Mouse (Mus musculus) forebrain, embryonic 13.5 days (tissue): ENCODE measurements around the gene Lst1. TPM values are rescaled to one million over a fixed set of nuclear protein-coding genes. Genes with fewer than 3 reads are reported as not detected.

Experiments
- ATAC-seq: fragments of 200-750 bp; cut with Nextera tagmentation; 2 replicates; pipeline ENCODE4 v1.8.0; 2017
- H3K27ac ChIP-seq: fragments of 300-500 bp; sonication (generic); 2 replicates; pipeline ENCODE4 v1.5.1; 2015; ENCODE audit warnings: inconsistent platforms, mild to moderate bottlenecking, moderate library complexity
- H3K27me3 ChIP-seq: fragments of 300-500 bp; sonication (generic); 2 replicates; pipeline ENCODE4 v1.6.1; 2015; ENCODE audit warnings: mild to moderate bottlenecking, inconsistent platforms
- H3K36me3 ChIP-seq: fragments of 300-500 bp; sonication (generic); 2 replicates; pipeline ENCODE4 v1.6.1; 2015; ENCODE audit warnings: mild to moderate bottlenecking, inconsistent platforms; ENCODE audit not compliant: poor library complexity, severe bottlenecking
- H3K4me1 ChIP-seq: fragments of 300-500 bp; sonication (generic); 2 replicates; pipeline ENCODE4 v1.6.1; 2015; ENCODE audit warnings: inconsistent platforms
- H3K4me2 ChIP-seq: fragments of 300-500 bp; sonication (generic); 2 replicates; pipeline ENCODE4 v1.6.1; 2015; ENCODE audit warnings: inconsistent platforms, mild to moderate bottlenecking, moderate library complexity
- H3K4me3 ChIP-seq: fragments of 300-500 bp; sonication (generic); 2 replicates; pipeline ENCODE4 v1.5.1; 2015; ENCODE audit warnings: mild to moderate bottlenecking, inconsistent platforms
- H3K9ac ChIP-seq: fragments of 300-500 bp; sonication (generic); 2 replicates; pipeline ENCODE4 v1.6.1; 2015; ENCODE audit warnings: mild to moderate bottlenecking, inconsistent platforms
- H3K9me3 ChIP-seq: fragments of 300-500 bp; sonication (generic); replicated peaks from 2 replicates; pipeline ENCODE4 v1.6.1; 2016; ENCODE audit warnings: inconsistent platforms
- WGBS: fragments of 180-500 bp; shearing (Covaris S2); methylation state at CpG from one replicate; pipeline ENCODE4 v1.1.7; 2015; 5-methylcytosine and 5-hydroxymethylcytosine counted together
- polyA plus RNA-seq: library from polyadenylated mRNA; unstranded; fragments of >200 nt; fragmentation: Nextera tagmentation; extraction: Ambion mirVana; gene quantifications from 2 replicates; pipeline ENCODE4 v1.2.1, GENCODE M21; 2015

The Lst1 gene
- polyA plus RNA-seq, 1 experiment from 2014 or later = 3.5 TPM

DNA sequence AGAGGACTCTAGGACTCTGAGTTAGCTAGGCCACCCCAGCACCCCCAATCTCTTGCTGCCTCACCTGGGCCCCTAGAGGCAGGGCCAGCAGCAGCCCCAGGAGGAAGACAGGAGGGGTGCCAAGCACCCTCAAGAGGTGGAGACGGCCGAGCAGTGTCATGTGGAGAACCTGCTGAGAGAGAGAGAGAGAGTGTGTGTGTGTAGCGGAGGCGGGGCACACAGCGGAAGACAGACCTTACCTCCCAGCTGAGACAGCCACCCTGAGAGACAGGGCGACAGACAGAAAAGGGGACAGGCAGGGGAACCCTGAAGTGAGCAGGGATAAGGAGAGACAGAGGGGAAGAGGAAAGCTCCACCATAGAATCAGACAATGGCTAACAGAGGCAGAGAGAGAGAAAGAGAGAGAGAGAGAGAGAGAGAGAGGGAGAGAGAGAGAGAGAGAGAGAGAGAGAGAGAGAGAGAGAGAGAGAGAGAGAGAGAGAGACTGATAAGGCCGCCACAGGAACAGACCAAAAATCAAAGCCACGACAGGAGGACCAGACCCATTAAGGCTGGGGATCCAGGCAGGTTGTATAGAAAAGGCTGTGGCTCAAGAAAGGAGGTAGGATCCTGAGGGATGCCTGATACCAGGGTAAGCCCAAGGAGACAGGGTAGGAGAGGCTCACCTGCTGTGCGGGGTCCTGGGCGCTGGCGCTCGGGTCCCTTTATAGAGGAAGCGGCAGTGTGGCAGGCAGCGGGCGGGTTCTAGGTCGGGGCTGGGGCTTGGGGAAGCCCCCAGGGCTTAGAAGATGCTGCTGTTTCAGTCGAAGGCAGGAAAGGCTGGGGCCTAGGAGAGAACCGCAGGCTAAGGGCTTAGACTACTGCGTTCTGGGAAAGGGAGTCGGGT is 16.5 kb upstream of the Lst1 start, which contains the start of gene Lta:
Gene Lta (minus strand): TSS at position 858 of the 886 bp plus-strand sequence.
- no peak for ATAC-seq
- H3K4me1 ChIP-seq = no peaks in the 10 kb centered on the region
- H3K4me2 ChIP-seq = no peak within 1 kb of the TSS
- no peaks in the 10 kb centered on the region for H3K9me3 ChIP-seq
- peaks cover 44% of the 10 kb centered on the region for H3K27me3 ChIP-seq
- H3K4me3 ChIP-seq = no peak within 1 kb of the TSS
- H3K9ac ChIP-seq = no peak within 1 kb of the TSS
- WGBS = 21% methylated on average over 19 of the region's 20 CpGs
- no peaks in the 10 kb centered on the region for H3K36me3 ChIP-seq
- H3K27ac ChIP-seq = no peak within 1 kb of the TSS

DNA sequence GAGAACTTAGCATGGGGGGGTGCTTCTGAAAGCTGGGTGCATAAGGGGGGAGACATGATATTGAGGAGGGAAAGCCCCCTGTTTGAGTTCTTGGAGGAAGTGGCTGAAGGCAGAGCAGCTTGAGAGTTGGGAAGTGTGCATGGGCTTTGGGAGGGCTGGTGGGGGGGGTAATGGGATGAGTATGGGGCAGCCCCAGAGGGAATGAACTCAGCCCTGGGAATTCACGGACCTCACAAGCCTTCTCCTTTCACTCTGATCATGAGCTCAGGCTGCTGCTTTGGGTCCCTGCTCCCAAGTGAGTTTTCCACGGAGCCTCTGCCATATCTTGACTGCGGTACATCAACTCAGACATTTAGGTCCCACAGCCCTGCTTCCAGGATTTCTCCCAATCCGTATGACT is 14.2 kb upstream of the Lst1 start:
- Histone ChIP-seq H3K27me3 (peaks cover 55% of the 10 kb centered on the region), H3K4me2 (no peak overlapping the region), H3K4me3 (no peak overlapping the region), H3K36me3 (no peaks in the 10 kb centered on the region), H3K27ac (no peak overlapping the region), H3K4me1 (no peaks in the 10 kb centered on the region), H3K9me3 (no peaks in the 10 kb centered on the region), H3K9ac (no peak overlapping the region)
- no peak for ATAC-seq
- 89% methylated on average over 4 of the region's 4 CpGs for WGBS

DNA sequence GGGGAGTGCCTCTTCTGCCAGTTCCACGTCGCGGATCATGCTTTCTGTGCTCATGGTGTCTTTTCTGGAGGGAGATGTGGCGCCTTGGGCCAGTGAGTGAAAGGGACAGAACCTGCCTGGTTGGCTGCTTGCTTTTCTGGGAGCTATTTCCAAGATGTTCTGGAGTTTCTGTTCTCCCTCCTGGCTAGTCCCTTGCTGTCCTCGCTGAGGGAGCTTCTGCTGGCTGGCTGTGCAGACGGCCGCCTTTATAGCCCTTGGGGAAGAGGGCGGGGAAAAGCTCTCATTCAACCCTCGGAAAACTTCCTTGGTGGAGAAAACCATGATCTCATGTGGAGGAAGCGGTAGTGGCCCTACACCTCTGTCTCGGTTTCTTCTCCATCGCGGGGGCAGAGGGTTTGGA is 13.5 kb upstream of the Lst1 start, which contains the start of gene Tnf:
Gene Tnf (minus strand): TSS at position 221 of the 400 bp plus-strand sequence.
- WGBS = 52% methylated on average over 13 of the region's 13 CpGs
- H3K27me3 ChIP-seq = peaks cover 61% of the 10 kb centered on the region

DNA sequence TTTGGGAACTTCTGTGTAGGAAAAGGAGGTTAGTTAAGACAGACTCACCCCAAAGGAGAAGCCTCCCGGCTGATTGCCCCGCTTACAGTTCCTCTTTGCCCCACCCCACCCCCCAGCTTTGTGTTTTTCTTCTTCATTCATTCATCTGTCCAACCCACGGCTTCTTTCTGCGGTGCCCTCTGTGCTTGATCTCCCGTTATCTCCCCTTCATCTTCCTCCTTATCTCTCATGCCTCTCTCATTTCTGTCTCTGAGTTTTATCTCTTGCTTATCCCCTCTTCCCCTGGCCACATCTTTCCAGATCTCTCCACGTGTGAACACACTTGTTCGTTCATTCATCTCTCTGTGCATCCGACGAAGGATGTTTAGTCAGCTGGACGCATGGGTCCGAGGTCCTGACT is 12.9 kb upstream of the Lst1 start:
- no peak for ATAC-seq
- H3K9ac ChIP-seq = no peak overlapping the region
- H3K9me3 ChIP-seq = no peaks in the 10 kb centered on the region
- no peak overlapping the region for H3K4me2 ChIP-seq
- peaks cover 67% of the 10 kb centered on the region for H3K27me3 ChIP-seq
- no peaks in the 10 kb centered on the region for H3K36me3 ChIP-seq
- H3K4me3 ChIP-seq = no peak overlapping the region
- H3K4me1 ChIP-seq = peaks cover 2% of the 10 kb centered on the region
- WGBS = 83% methylated on average over 11 of the region's 11 CpGs
- H3K27ac ChIP-seq = no peak overlapping the region

More for the DNA sequence above, 13.5 kb upstream of the Lst1 start, which contains the start of gene Tnf:
- H3K27ac ChIP-seq = no peak within 1 kb of the TSS
- H3K36me3 ChIP-seq = no peaks in the 10 kb centered on the region
- H3K4me2 ChIP-seq = no peak within 1 kb of the TSS
- no peak for ATAC-seq
- H3K9ac ChIP-seq = no peak within 1 kb of the TSS
- no peaks in the 10 kb centered on the region for H3K4me1 ChIP-seq
- H3K4me3 ChIP-seq = no peak within 1 kb of the TSS
- H3K9me3 ChIP-seq = no peaks in the 10 kb centered on the region

DNA sequence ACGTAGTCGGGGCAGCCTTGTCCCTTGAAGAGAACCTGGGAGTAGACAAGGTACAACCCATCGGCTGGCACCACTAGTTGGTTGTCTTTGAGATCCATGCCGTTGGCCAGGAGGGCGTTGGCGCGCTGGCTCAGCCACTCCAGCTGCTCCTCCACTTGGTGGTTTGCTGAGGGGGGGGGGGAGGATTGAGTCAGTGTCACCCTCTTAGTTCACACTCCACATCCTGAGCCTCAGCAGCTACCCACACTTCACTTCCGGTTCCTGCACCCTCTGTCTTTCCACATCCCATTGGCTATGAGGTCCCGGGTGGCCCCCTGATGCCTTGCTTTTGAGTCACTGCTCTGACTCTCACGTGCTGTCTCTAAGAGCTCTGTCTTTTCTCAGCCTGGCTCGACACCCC is 12.2 kb upstream of the Lst1 start:
- Histone ChIP-seq H3K36me3 (no peaks in the 10 kb centered on the region), H3K4me3 (no peak overlapping the region), H3K4me1 (peaks cover 9% of the 10 kb centered on the region), H3K27me3 (peaks cover 74% of the 10 kb centered on the region), H3K9ac (no peak overlapping the region), H3K27ac (no peak overlapping the region), H3K9me3 (no peaks in the 10 kb centered on the region), H3K4me2 (no peak overlapping the region)
- no peak for ATAC-seq
- WGBS = 89% methylated on average over 11 of the region's 11 CpGs

DNA sequence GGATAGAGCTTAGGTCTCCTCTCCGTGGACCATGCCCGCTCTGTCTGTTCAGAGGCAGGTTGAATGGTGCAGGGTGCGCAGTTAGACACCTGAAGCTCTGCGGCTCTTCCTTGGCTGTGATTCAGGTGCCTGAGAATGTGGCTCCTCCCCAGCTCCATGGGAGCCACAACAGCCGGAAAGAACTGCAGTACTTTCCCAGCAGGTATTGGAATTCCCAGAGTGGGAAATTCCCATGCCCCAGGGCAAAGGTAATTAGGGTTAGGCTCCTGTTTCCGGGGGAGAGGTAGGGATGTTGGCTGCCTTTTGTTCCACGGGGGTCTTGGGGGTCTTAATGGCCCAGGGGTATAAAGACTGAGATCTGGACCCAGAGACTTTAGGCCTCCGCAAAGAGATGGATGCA is 10.7 kb upstream of the Lst1 start:
- WGBS = 23% methylated on average over 8 of the region's 8 CpGs
- Histone ChIP-seq H3K4me3 (no peak overlapping the region), H3K27ac (no peak overlapping the region), H3K36me3 (no peaks in the 10 kb centered on the region), H3K27me3 (peaks cover 76% of the 10 kb centered on the region), H3K9ac (no peak overlapping the region), H3K4me2 (no peak overlapping the region), H3K9me3 (no peaks in the 10 kb centered on the region), H3K4me1 (peaks cover 10% of the 10 kb centered on the region)
- no peak for ATAC-seq

DNA sequence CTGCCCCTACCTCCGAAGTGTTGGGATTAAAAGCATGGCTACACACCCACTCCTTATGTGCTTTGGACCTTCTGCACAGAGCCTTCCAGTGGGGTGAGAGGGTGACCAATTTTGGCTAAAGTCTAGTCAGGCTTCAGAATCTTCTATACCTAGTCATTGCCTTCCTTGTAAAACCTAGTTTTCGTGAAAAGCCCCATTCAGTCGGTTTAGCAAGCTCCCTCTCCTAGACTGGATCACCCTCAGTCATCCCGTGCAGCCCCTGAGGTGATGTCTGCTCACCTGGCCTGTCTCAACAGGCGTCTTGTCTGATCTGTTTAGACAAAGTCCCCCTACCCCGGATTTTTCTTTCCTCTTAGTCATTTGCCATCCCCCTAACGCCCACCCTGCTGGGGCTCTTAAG is 9.8 kb upstream of the Lst1 start:
- Histone ChIP-seq H3K4me2 (no peak overlapping the region), H3K4me3 (no peak overlapping the region), H3K4me1 (peaks cover 10% of the 10 kb centered on the region), H3K36me3 (no peaks in the 10 kb centered on the region), H3K27me3 (peaks cover 72% of the 10 kb centered on the region), H3K27ac (no peak overlapping the region), H3K9me3 (no peaks in the 10 kb centered on the region), H3K9ac (no peak overlapping the region)
- no peak for ATAC-seq
- 66% methylated on average over 7 of the region's 7 CpGs for WGBS

DNA sequence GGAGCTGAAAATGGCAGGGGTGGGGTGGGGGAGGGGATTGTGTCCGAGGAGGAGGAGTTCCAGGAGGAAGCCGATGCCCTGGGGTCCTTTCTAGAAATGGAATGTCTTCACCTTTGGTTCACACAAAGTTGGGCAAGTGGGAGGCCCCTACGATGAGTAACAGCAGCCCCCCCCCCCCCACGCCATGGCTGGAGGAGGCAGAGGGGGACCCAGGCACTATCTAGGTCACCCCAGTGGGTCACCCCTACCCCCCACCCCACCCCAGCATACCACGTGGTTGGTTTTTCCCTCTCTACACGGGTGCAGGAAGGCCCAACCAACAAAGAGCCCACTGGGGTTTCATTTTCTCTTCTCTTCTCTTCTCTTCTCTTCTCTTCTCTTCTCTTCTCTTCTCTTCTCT is 8.9 kb upstream of the Lst1 start:
- Histone ChIP-seq H3K4me2 (no peak overlapping the region), H3K4me3 (no peak overlapping the region), H3K4me1 (peaks cover 10% of the 10 kb centered on the region), H3K36me3 (no peaks in the 10 kb centered on the region), H3K9me3 (no peaks in the 10 kb centered on the region), H3K27ac (no peak overlapping the region), H3K27me3 (peaks cover 70% of the 10 kb centered on the region), H3K9ac (no peak overlapping the region)
- 43% methylated on average over 6 of the region's 6 CpGs for WGBS
- ATAC-seq = no peak

DNA sequence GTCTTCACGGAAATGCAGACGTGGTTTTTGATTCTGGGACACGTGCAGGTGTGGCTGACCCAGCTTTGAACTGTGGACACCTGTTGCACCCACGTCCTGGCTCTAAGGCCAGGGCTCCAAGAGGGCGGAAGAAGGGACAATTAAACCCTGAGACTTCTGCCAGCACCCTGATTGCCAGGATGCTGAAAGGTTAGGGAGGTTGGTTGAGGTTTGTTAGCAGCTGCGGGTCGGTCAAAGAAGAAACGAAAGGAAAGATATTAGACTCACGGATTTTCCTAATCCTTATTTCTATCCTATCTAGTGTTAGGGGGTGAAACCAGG is 8.0 kb upstream of the Lst1 start:
- Histone ChIP-seq H3K27ac (no peak overlapping the region), H3K9ac (peak overlapping the region; percentile 58; the same call in 1 of the 2 replicates), H3K9me3 (no peaks in the 10 kb centered on the region), H3K4me3 (peak overlapping the region; percentile 41), H3K4me1 (peaks cover 10% of the 10 kb centered on the region), H3K36me3 (no peaks in the 10 kb centered on the region), H3K4me2 (peak overlapping the region; percentile 71), H3K27me3 (peaks cover 62% of the 10 kb centered on the region)
- WGBS = 32% methylated on average over 9 of the region's 9 CpGs
- no peak for ATAC-seq

DNA sequence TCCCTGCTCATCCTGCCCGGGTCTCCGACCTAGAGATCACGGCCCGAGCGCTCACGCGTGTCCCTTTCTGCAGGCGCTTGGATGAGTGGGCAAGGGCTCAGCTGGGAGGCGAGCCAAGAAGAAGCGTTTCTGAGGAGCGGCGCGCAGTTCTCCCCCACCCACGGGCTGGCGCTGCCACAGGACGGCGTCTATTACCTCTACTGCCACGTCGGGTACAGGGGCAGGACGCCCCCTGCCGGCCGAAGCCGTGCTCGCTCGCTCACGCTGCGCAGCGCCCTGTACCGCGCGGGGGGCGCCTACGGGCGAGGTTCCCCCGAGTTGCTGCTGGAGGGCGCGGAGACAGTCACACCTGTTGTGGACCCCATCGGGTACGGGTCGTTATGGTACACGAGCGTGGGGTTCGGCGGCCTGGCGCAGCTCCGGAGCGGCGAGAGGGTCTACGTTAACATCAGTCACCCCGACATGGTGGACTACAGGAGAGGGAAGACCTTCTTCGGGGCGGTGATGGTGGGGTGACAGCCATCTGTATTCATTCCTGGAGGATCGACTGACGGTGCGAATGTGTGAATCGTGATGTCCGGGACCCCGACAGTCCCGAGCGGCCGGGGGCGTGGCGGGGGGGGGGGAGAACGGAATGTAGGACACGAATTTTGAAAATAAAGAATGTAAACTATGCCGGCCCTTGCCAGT is 7.5 kb upstream of the Lst1 start:
- WGBS = 1% methylated on average over 66 of the region's 66 CpGs
- H3K4me2 ChIP-seq = peak overlapping the region; percentile 71
- ATAC-seq = peak; percentile 85
- H3K4me3 ChIP-seq = peak overlapping the region; percentile 41
- peak overlapping the region; percentile 58 for H3K9ac ChIP-seq
- H3K9me3 ChIP-seq = no peaks in the 10 kb centered on the region
- no peak overlapping the region for H3K27ac ChIP-seq
- peaks cover 10% of the 10 kb centered on the region for H3K4me1 ChIP-seq
- peaks cover 60% of the 10 kb centered on the region for H3K27me3 ChIP-seq
- H3K36me3 ChIP-seq = no peaks in the 10 kb centered on the region

DNA sequence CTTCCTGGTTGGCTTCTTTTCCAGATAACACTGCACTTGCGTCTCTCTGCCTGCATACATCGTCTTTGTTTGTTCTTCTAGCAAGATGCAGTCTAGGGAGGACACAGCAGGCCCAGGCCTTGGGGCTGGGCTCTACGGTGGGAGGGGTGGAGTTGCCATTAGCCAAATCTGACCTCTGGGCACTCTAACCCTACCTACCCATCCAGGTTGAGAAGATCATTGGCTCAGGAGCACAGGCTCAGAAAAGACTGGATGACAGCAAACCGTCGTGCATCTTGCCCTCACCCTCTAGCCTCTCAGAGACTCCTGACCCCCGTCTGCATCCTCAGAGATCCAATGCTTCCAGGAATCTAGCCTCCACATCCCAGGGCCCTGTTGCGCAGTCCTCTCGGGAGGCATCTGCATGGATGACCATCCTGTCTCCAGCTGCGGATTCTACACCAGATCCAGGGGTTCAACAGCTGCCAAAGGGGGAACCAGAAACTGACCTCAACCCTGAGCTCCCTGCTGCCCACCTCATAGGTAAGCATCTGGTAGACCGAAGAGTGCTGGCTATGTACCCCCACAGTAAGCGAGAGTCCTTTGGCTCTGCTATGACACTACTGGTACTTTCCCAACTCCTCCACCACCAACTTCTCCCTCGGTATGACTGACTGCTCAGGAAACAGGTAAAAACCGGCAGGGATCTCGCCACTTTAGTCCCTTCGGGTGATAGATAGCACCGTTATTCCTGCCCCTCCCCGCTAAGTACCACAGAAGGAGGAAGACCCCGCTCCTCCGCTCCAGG is 6.8 kb upstream of the Lst1 start:
- Histone ChIP-seq H3K27me3 (peaks cover 53% of the 10 kb centered on the region), H3K4me1 (peaks cover 10% of the 10 kb centered on the region), H3K9ac (peak overlapping the region; percentile 58), H3K36me3 (no peaks in the 10 kb centered on the region), H3K4me3 (peak overlapping the region; percentile 41), H3K4me2 (peak overlapping the region; percentile 71), H3K9me3 (no peaks in the 10 kb centered on the region), H3K27ac (no peak overlapping the region)
- peak; percentile 6; the same call in 1 of the 2 replicates for ATAC-seq
- WGBS = 47% methylated on average over 19 of the region's 19 CpGs
